Mouse (Mus musculus) heart, embryonic 16.5 days (tissue): ENCODE measurements around the gene Safb2. TPM values are rescaled to one million over a fixed set of nuclear protein-coding genes. Genes with fewer than 3 reads are reported as not detected.

Experiments
- ATAC-seq: fragments of 200-750 bp; cut with Nextera tagmentation; replicated peaks from 2 replicates; pipeline ENCODE4 v1.8.0; 2017; ENCODE audit warnings: moderate number of reproducible peaks; ENCODE audit not compliant: insufficient read depth, low FRiP score; ENCODE audit errors: extremely low read depth
- H3K27ac ChIP-seq: fragments of 300-500 bp; sonication (generic); 2 replicates; pipeline ENCODE4 v1.5.1; 2014; ENCODE audit warnings: mild to moderate bottlenecking, low read length, control low read depth, moderate library complexity
- H3K27me3 ChIP-seq: fragments of 300-500 bp; sonication (generic); 2 replicates; pipeline ENCODE4 v1.6.1; 2014; ENCODE audit warnings: low read length, mixed read lengths; ENCODE audit not compliant: control insufficient read depth, insufficient read depth
- H3K36me3 ChIP-seq: fragments of 300-500 bp; sonication (generic); 2 replicates; pipeline ENCODE4 v1.6.1; 2014; ENCODE audit not compliant: control insufficient read depth, insufficient read depth
- H3K4me1 ChIP-seq: fragments of 300-500 bp; sonication (generic); 2 replicates; pipeline ENCODE4 v1.6.1; 2014; ENCODE audit warnings: low read length, mixed read lengths; ENCODE audit not compliant: control insufficient read depth, insufficient read depth
- H3K4me2 ChIP-seq: fragments of 300-500 bp; sonication (generic); 2 replicates; pipeline ENCODE4 v1.6.1; 2014; ENCODE audit warnings: low read depth, mild to moderate bottlenecking, control low read depth, low read length
- H3K4me3 ChIP-seq: fragments of 300-500 bp; sonication (generic); 2 replicates; pipeline ENCODE4 v1.5.1; 2014; ENCODE audit warnings: mild to moderate bottlenecking, control low read depth, low read length
- H3K9ac ChIP-seq: fragments of 300-500 bp; sonication (generic); 2 replicates; pipeline ENCODE4 v1.6.1; 2014; ENCODE audit warnings: low read length, control low read depth
- H3K9me3 ChIP-seq: fragments of 300-500 bp; sonication (generic); replicated peaks from 2 replicates; pipeline ENCODE4 v1.6.1; 2016; ENCODE audit warnings: low read length; ENCODE audit not compliant: control insufficient read depth
- WGBS: fragments of 180-500 bp; shearing (Covaris S2); extraction: QIAGEN DNeasy Blood & Tissue Kit; methylation state at CpG from one replicate; pipeline ENCODE4 v1.1.7; 2014; 5-methylcytosine and 5-hydroxymethylcytosine counted together
- polyA plus RNA-seq: library from polyadenylated mRNA; unstranded; fragments of >200 nt; fragmentation: Nextera tagmentation; extraction: Ambion mirVana; gene quantifications from 2 replicates; pipeline ENCODE4 v1.2.1, GENCODE M21; 2015

Gene Safb2
- polyA plus RNA-seq, 1 experiment from 2014 or later: 60.6 TPM

DNA sequence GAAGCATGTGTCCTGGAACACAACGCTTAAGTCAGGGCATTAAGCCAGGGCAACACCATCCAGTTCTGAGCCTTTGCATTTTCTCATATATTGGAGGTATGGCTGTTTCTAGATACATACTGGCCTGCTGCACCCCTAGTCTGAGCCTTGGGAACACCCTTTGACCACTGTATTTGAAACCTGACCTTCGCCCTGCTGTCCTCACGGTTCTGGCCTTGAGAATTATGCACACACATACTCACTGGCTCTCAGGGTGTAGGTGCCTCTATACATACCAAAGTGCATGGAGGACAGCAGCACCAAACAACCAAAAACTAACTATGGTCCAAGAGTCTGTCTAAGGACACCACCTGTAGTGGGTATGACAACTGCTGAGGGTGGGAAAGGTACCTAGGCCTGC lies 11.4 kb downstream of the Safb2 start:
- Histone ChIP-seq H3K4me1 (0 out of 2 replicates have a peak, but pooled peaks cover 4% of the 10 kb centered on the region), H3K4me2 (no peak overlapping the region), H3K27me3 (no peaks in the 10 kb centered on the region), H3K36me3 (peaks cover 80% of the 10 kb centered on the region), H3K4me3 (no peak overlapping the region), H3K27ac (no peak overlapping the region), H3K9me3 (no peaks in the 10 kb centered on the region), H3K9ac (no peak overlapping the region)
- ATAC-seq: no peak
- 89% methylated on average over 3 of the region's 3 CpGs for WGBS

DNA sequence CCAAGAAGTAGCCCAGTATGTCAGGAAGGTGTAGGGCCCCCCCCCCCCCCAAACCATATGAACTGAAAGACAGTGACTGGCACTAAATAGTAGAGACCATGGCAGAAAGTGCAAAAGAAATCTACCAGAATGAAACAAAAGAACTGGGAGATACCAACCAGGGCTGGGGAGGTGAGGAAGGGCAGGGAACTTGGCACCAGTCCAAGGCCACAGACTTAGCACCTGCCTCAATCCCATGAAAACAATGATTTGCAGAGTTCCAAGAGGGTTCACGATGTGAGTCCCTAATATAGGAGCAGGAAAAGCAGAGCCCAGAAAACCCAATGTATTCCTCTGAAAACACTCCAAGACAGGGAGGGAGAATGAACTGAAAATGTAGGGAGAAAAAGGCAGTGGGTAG lies 12.2 kb downstream of the Safb2 start:
- Histone ChIP-seq H3K9me3 (no peaks in the 10 kb centered on the region), H3K36me3 (peaks cover 77% of the 10 kb centered on the region), H3K4me3 (no peak overlapping the region), H3K27ac (no peak overlapping the region), H3K4me1 (0 out of 2 replicates have a peak, but pooled peaks cover 4% of the 10 kb centered on the region), H3K4me2 (no peak overlapping the region), H3K27me3 (no peaks in the 10 kb centered on the region), H3K9ac (no peak overlapping the region)
- WGBS: 34% methylated on average over 1 of the region's 1 CpGs
- no peak for ATAC-seq

DNA sequence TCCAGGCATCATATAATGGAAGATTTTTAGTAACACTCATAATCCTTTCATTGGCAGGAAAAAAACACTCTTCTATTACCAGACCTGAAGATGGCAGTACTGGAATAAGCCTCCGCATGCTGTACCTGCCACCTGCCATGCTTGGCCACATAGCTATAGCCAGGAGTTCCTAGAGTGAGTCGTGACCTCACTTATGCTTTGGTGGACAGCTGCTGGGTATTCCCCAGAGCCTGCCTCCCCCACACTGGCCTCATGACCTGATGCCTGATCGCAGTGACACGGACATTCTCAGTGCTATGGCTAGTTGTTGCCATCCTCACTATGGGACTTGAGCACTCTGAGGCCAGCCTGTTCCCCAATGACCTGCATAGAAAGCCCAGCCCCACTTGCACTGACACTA lies 14.1 kb downstream of the Safb2 start:
- Histone ChIP-seq H3K27me3 (no peaks in the 10 kb centered on the region), H3K4me2 (no peak overlapping the region), H3K4me3 (no peak overlapping the region), H3K36me3 (peaks cover 82% of the 10 kb centered on the region), H3K9me3 (no peaks in the 10 kb centered on the region), H3K9ac (no peak overlapping the region), H3K27ac (no peak overlapping the region), H3K4me1 (0 out of 2 replicates have a peak, but pooled peaks cover 4% of the 10 kb centered on the region)
- 85% methylated on average over 4 of the region's 4 CpGs for WGBS
- no peak for ATAC-seq

DNA sequence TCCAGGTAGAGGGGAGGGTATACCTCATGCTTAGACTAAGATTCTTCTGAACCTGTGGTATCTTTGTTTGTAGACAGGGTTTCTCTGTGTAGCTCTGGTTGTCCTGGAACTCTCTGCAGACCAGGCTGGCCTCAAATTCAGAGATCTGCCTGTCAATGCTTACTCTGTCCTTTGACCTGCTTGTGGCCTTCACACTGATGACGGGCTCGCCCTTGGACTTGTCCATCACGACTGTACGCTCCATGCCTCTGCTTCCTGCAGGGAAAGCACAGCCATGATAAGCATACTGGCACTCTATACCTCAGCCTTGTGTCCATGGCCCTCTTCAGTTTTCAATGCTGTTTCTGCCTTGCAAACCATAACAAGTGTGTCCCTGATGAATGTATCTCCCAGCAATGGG lies 17.0 kb downstream of the Safb2 start:
- WGBS: 92% methylated on average over 4 of the region's 4 CpGs
- H3K4me1 ChIP-seq: 0 out of 2 replicates have a peak, but pooled peaks cover 1% of the 10 kb centered on the region
- H3K9ac ChIP-seq: no peak overlapping the region
- no peaks in the 10 kb centered on the region for H3K9me3 ChIP-seq
- H3K27ac ChIP-seq: no peak overlapping the region
- no peak for ATAC-seq
- no peak overlapping the region for H3K4me2 ChIP-seq
- peaks cover 87% of the 10 kb centered on the region for H3K36me3 ChIP-seq
- H3K4me3 ChIP-seq: no peak overlapping the region
- H3K27me3 ChIP-seq: no peaks in the 10 kb centered on the region

DNA sequence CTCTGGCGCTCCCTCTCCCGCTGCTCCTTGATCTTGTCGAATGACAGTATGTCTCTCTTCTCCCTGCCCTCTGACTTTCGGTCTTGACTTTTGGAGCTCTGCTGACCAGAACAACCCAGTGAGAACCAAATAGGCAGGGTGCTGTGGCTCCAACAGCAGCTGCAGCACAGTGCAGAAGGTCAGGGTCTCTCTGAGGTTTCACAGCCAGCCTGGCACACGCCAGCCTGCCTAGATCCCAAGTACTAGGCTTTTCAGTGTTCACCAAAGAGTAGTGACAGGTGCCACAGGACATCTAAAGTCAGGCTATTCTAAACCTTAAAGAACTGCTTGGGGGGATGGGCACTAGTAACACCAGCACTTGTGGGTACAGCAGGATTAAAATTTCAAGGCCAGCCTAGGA lies 17.5 kb downstream of the Safb2 start:
- H3K27me3 ChIP-seq: no peaks in the 10 kb centered on the region
- no peaks in the 10 kb centered on the region for H3K4me1 ChIP-seq
- H3K4me3 ChIP-seq: no peak overlapping the region
- H3K9me3 ChIP-seq: no peaks in the 10 kb centered on the region
- no peak overlapping the region for H3K4me2 ChIP-seq
- no peak for ATAC-seq
- peaks cover 88% of the 10 kb centered on the region for H3K36me3 ChIP-seq
- WGBS: 94% methylated on average over 5 of the region's 5 CpGs
- H3K27ac ChIP-seq: no peak overlapping the region
- no peak overlapping the region for H3K9ac ChIP-seq

DNA sequence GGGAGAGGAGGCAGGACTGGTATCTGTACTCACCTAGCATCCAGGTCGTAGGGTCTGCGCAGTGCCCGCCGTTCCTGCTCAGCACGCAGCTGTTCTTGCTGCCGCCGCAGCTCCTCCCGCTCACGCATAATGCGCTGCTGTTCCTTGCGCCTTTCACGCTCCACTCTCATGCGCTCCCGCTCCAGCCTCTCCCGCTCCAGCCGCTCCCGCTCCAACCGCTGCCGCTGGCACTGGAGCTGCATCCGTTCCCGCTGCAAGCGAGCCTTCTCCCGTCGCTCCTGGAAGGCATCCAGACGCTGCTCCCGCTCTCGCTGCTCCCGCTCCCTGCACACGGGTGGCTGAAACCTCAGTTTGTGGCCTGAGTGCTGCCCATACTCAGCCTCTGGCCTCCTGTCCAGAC lies 18.1 kb downstream of the Safb2 start:
- Histone ChIP-seq H3K9me3 (no peaks in the 10 kb centered on the region), H3K4me1 (no peaks in the 10 kb centered on the region), H3K36me3 (peaks cover 89% of the 10 kb centered on the region), H3K27me3 (no peaks in the 10 kb centered on the region), H3K4me3 (no peak overlapping the region), H3K4me2 (no peak overlapping the region), H3K27ac (no peak overlapping the region), H3K9ac (no peak overlapping the region)
- ATAC-seq: no peak
- WGBS: 90% methylated on average over 29 of the region's 29 CpGs

DNA sequence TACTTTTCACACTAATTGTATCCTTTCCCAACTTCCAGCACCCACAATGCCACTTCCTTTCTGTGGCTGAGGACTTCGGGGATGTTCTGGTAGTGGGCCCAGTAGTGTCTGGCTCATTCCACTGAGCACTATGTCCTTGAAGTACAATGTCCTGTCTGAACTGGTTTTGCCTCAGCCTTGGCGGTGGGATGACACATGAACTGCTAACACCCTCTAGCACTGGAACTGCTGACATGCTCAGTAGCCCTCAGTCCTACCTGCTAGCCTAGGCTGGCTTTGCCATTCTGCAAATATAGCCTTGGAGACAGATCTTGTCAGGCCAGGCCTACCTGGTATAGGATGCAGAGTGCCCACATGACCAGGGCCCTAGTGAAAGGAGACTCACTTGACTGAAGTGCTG lies 22.5 kb downstream of the Safb2 start:
- Histone ChIP-seq H3K4me2 (no peak overlapping the region), H3K4me3 (no peak overlapping the region), H3K9ac (no peak overlapping the region), H3K27ac (no peak overlapping the region), H3K27me3 (no peaks in the 10 kb centered on the region), H3K36me3 (peaks cover 60% of the 10 kb centered on the region), H3K4me1 (no peaks in the 10 kb centered on the region), H3K9me3 (no peaks in the 10 kb centered on the region)
- WGBS: 92% methylated on average over 2 of the region's 2 CpGs
- no peak for ATAC-seq

DNA sequence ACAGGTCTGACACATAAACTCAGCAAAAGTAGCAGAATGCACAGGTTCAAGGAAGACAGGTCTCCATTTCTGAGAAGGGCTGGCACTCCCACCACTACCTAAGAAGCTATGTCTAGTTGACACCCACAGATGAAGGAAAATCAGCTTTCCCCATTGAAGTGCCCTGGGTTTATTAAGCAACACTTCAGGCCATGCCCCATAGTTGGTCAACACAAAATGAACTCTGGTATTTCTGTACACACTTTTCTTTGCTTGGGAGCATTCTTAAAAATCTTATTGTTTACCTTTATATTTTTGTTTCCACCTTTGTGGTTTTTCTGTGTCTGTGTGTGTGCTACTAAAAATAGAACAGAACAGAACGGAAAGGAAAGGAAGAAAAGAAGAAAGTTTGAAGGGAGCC lies 24.3 kb downstream of the Safb2 start:
- no peak for ATAC-seq
- H3K4me2 ChIP-seq: no peak overlapping the region
- no peaks in the 10 kb centered on the region for H3K4me1 ChIP-seq

DNA sequence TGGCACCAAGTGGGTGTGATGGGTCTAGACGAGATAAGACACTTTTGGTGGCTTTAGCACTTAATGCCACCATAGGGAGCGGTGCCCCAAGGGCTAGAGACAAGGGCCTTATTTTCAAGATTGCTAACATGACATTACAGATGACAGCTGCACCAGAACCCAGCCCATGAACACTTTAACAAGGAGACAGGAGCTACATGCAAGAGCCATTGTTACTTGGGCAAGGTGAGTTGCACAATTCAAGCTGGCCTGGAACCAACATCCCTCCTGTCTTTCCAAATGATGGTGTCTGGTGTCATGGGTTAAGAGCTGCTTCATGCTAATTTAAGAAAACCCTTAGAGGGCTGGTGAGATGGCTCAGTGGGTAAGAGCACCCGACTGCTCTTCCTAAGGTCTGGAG lies 25.0 kb downstream of the Safb2 start:
- Histone ChIP-seq H3K27ac (no peak overlapping the region), H3K4me3 (no peak overlapping the region), H3K9me3 (no peaks in the 10 kb centered on the region), H3K4me2 (no peak overlapping the region), H3K36me3 (peaks cover 35% of the 10 kb centered on the region), H3K27me3 (no peaks in the 10 kb centered on the region), H3K9ac (no peak overlapping the region), H3K4me1 (no peaks in the 10 kb centered on the region)
- ATAC-seq: no peak
- WGBS: 60% methylated on average over 3 of the region's 3 CpGs

More for the DNA sequence above, 24.3 kb downstream of the Safb2 start:
- H3K4me3 ChIP-seq: no peak overlapping the region
- H3K9me3 ChIP-seq: no peaks in the 10 kb centered on the region
- H3K27ac ChIP-seq: no peak overlapping the region
- WGBS: 47% methylated on average over 1 of the region's 1 CpGs
- peaks cover 43% of the 10 kb centered on the region for H3K36me3 ChIP-seq
- no peak overlapping the region for H3K9ac ChIP-seq
- H3K27me3 ChIP-seq: no peaks in the 10 kb centered on the region

DNA sequence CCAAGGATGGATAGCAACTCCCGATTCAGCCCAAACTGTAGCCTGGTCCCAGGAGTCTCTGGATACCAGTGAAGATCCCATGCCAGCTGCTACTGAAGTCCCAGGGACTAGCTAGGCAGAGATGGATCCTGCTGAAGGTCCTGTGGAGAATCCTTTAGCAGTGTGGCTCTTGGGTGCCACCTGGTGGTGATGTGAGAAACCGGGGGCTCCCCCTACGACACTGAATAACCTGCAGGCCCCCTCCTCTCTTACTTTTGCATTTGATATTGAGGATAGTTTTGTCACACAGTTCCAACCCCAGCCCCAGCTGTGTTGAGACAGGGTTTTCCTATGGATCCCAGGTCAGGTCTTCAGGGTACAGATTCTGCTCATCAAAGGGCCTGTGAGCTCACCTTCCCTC lies 25.9 kb downstream of the Safb2 start:
- no peak overlapping the region for H3K4me3 ChIP-seq
- peaks cover 26% of the 10 kb centered on the region for H3K36me3 ChIP-seq
- no peaks in the 10 kb centered on the region for H3K27me3 ChIP-seq
- WGBS: 14% methylated on average over 3 of the region's 3 CpGs
- no peaks in the 10 kb centered on the region for H3K9me3 ChIP-seq
- H3K4me1 ChIP-seq: no peaks in the 10 kb centered on the region
- no peak overlapping the region for H3K27ac ChIP-seq
- H3K4me2 ChIP-seq: no peak overlapping the region
- H3K9ac ChIP-seq: no peak overlapping the region
- ATAC-seq: peak; percentile 55; the same call in 1 of the 2 replicates
